Mouse (Mus musculus) heart, embryonic 14.5 days (tissue): ENCODE results near the gene Paqr7. TPM values are rescaled to one million over a fixed set of nuclear protein-coding genes. Genes with fewer than 3 reads are reported as not detected.

Source experiments
- ATAC-seq: fragments of 200-750 bp; cut with Nextera tagmentation; 2 replicates; pipeline ENCODE4 v1.8.0; 2017; ENCODE audit warnings: low read depth, moderate TSS enrichment; ENCODE audit not compliant: insufficient number of reproducible peaks, insufficient read depth, low FRiP score
- H3K27ac ChIP-seq, 2 experiments: fragments of 200-500 bp in 1 of 2; fragments of 300-500 bp in 1 of 2; sonication (generic) in 1 of 2; replicated peaks in 1 of 2; 2 replicates each; pipeline ENCODE4 v1.5.1; 2012 to 2014; ENCODE audit warnings: low read depth in 2 of 2, low read length in 2 of 2, control low read depth in 1 of 2, mild to moderate bottlenecking in 1 of 2, mixed read lengths in 1 of 2; ENCODE audit not compliant: control insufficient read depth in 1 of 2, insufficient read depth in 1 of 2
- H3K27me3 ChIP-seq: fragments of 300-500 bp; sonication (generic); 2 replicates; pipeline ENCODE4 v1.6.1; 2014; ENCODE audit warnings: mild to moderate bottlenecking, low read length, control low read depth; ENCODE audit not compliant: control insufficient read depth, insufficient read depth
- H3K36me3 ChIP-seq: fragments of 300-500 bp; sonication (generic); 2 replicates; pipeline ENCODE4 v1.6.1; 2014; ENCODE audit warnings: mild to moderate bottlenecking, control low read depth, low read length, mixed read lengths; ENCODE audit not compliant: control insufficient read depth, insufficient read depth
- H3K4me1 ChIP-seq, 2 experiments: fragments of 200-500 bp in 1 of 2; fragments of 300-500 bp in 1 of 2; sonication (generic) in 1 of 2; 2 replicates each; pipeline ENCODE4 v1.6.1; 2012 to 2014; ENCODE audit warnings: low read length in 2 of 2, control low read depth in 1 of 2, mixed read lengths in 1 of 2; ENCODE audit not compliant: control insufficient read depth in 2 of 2, insufficient read depth in 2 of 2
- H3K4me2 ChIP-seq: fragments of 300-500 bp; sonication (generic); 2 replicates; pipeline ENCODE4 v1.6.1; 2014; ENCODE audit warnings: mild to moderate bottlenecking, low read length
- H3K4me3 ChIP-seq, 2 experiments: fragments of 200-500 bp in 1 of 2; fragments of 300-500 bp in 1 of 2; sonication (generic) in 1 of 2; 2 replicates each; pipeline ENCODE4 v1.5.1; 2012 to 2014; ENCODE audit warnings: low read length in 2 of 2, mild to moderate bottlenecking in 2 of 2, control low read depth in 1 of 2, low read depth in 1 of 2, moderate library complexity in 1 of 2; ENCODE audit not compliant: control insufficient read depth in 1 of 2, insufficient read depth in 1 of 2
- H3K9ac ChIP-seq: fragments of 300-500 bp; sonication (generic); 2 replicates; pipeline ENCODE4 v1.6.1; 2014; ENCODE audit warnings: mild to moderate bottlenecking, low read length
- H3K9me3 ChIP-seq: fragments of 300-500 bp; sonication (generic); 2 replicates; pipeline ENCODE4 v1.6.1; 2016; ENCODE audit warnings: low read length, control low read depth; ENCODE audit not compliant: control insufficient read depth
- WGBS: fragments of 180-500 bp; shearing (Covaris S2); extraction: QIAGEN DNeasy Blood & Tissue Kit; methylation state at CpG from one replicate; pipeline ENCODE4 v1.1.7; 2014; 5-methylcytosine and 5-hydroxymethylcytosine counted together
- polyA plus RNA-seq: library from polyadenylated mRNA; unstranded; fragments of >200 nt; fragmentation: Nextera tagmentation; extraction: Ambion mirVana; gene quantifications from 2 replicates; pipeline ENCODE4 v1.2.1, GENCODE M21; 2014

The Paqr7 gene
- polyA plus RNA-seq, 1 experiment from 2014 or later = 4.6 TPM

- H3K4me3 ChIP-seq = peak within 1 kb of the TSS; percentile 50 to 68
- H3K27me3 ChIP-seq = no peaks in the 10 kb centered on the region
- WGBS = under 1% methylated on average over 64 of the region's 67 CpGs
- ATAC-seq = peak; percentile 84
- peaks cover 23 to 27% of the 10 kb centered on the region in 2 experiments for H3K4me1 ChIP-seq
- peaks cover 28% of the 10 kb centered on the region for H3K36me3 ChIP-seq
- peaks cover 7% of the 10 kb centered on the region for H3K9me3 ChIP-seq
- peak within 1 kb of the TSS; percentile 82 for H3K4me2 ChIP-seq
- peak within 1 kb of the TSS; percentile 95 for H3K9ac ChIP-seq
- H3K27ac ChIP-seq = peak within 1 kb of the TSS; percentile 41 to 86
Observed at GRCm38 (mm10) chr4:134551494-134552316, 55.2 kb downstream of the Paqr7 start, which contains the start of gene Selenon. TSS of gene Selenon (minus strand) at chr4:134552166.

GRCm38 (mm10) chr4:134553631-134554030 is 57.1 kb downstream of the Paqr7 start:
- Histone ChIP-seq H3K4me2 (no peak overlapping the region), H3K4me3 (no peak overlapping the region), H3K36me3 (peaks cover 18% of the 10 kb centered on the region), H3K4me1 (peaks cover 10 to 17% of the 10 kb centered on the region in 2 experiments; a peak in 3 of 4 replicates), H3K9ac (no peak overlapping the region), H3K27me3 (no peaks in the 10 kb centered on the region), H3K27ac (no peak overlapping the region), H3K9me3 (peaks cover 7% of the 10 kb centered on the region)
- WGBS = 72% methylated on average over 1 of the region's 1 CpGs
- no peak for ATAC-seq

- 67% methylated on average over 8 of the region's 8 CpGs for WGBS
- H3K4me2 ChIP-seq = no peak overlapping the region
- H3K4me3 ChIP-seq = no peak overlapping the region
- peaks cover 5 to 12% of the 10 kb centered on the region in 2 experiments; a peak in 3 of 4 replicates for H3K4me1 ChIP-seq
- H3K9me3 ChIP-seq = no peaks in the 10 kb centered on the region
- H3K27ac ChIP-seq = no peak overlapping the region
- 0 out of 2 replicates have a peak, but pooled peaks cover 4% of the 10 kb centered on the region for H3K36me3 ChIP-seq
- H3K9ac ChIP-seq = no peak overlapping the region
- no peaks in the 10 kb centered on the region for H3K27me3 ChIP-seq
- no peak for ATAC-seq
Observed at GRCm38 (mm10) chr4:134555956-134556580, 59.6 kb downstream of the Paqr7 start.

GRCm38 (mm10) chr4:134557626-134558249 is 61.2 kb downstream of the Paqr7 start:
- H3K27ac ChIP-seq = 0 out of 4 replicates have a peak overlapping the region, but pooled peaks of 1 of the 2 experiments have one; percentile 28
- no peak for ATAC-seq

GRCm38 (mm10) chr4:134558570-134559113 is 62.1 kb downstream of the Paqr7 start:
- Histone ChIP-seq H3K4me1 (peaks cover 3 to 4% of the 10 kb centered on the region in 2 experiments; a peak in 2 of 4 replicates), H3K27me3 (no peaks in the 10 kb centered on the region), H3K4me3 (no peak overlapping the region), H3K9me3 (no peaks in the 10 kb centered on the region), H3K9ac (no peak overlapping the region), H3K36me3 (peaks cover 23% of the 10 kb centered on the region), H3K27ac (no peak overlapping the region), H3K4me2 (no peak overlapping the region)
- ATAC-seq = no peak
- WGBS = 57% methylated on average over 9 of the region's 9 CpGs

More at GRCm38 (mm10) chr4:134557626-134558249, 61.2 kb downstream of the Paqr7 start:
- H3K4me2 ChIP-seq = no peak overlapping the region
- H3K4me1 ChIP-seq = peaks cover 3 to 4% of the 10 kb centered on the region in 2 experiments; a peak in 2 of 4 replicates
- 25% methylated on average over 16 of the region's 16 CpGs for WGBS
- no peak overlapping the region for H3K4me3 ChIP-seq
- H3K27me3 ChIP-seq = no peaks in the 10 kb centered on the region
- peak overlapping the region; percentile 25; the same call in 1 of the 2 replicates for H3K9ac ChIP-seq
- H3K36me3 ChIP-seq = peaks cover 14% of the 10 kb centered on the region
- no peaks in the 10 kb centered on the region for H3K9me3 ChIP-seq

GRCm38 (mm10) chr4:134559154-134559553 is 62.7 kb downstream of the Paqr7 start:
- Histone ChIP-seq H3K36me3 (peaks cover 28% of the 10 kb centered on the region), H3K4me1 (peaks cover 3 to 4% of the 10 kb centered on the region in 2 experiments; a peak in 2 of 4 replicates), H3K4me2 (no peak overlapping the region), H3K9ac (no peak overlapping the region), H3K27ac (no peak overlapping the region), H3K4me3 (no peak overlapping the region), H3K27me3 (no peaks in the 10 kb centered on the region), H3K9me3 (no peaks in the 10 kb centered on the region)
- 69% methylated on average over 7 of the region's 7 CpGs for WGBS
- ATAC-seq = no peak
